Mouse (Mus musculus) common myeloid progenitor, adult 5-6 weeks (primary cell): ENCODE data around the gene Slc5a4b. TPM values are rescaled to one million over a fixed set of nuclear protein-coding genes. Genes with fewer than 3 reads are reported as not detected.

Source experiments
- ATAC-seq: replicated peaks from 2 replicates; pipeline ENCODE4 v1.8.0; 2016; ENCODE audit warnings: low read depth, mild to moderate bottlenecking, moderate TSS enrichment, inconsistent platforms; ENCODE audit not compliant: poor library complexity, severe bottlenecking
- total RNA-seq: library from RNA; stranded (forward); fragments of 200-1000, 187-1606 nt; gene quantifications from 2 replicates; pipeline ENCODE4 v1.2.3, GENCODE M21; 2017

Slc5a4b gene
- total RNA-seq, 1 experiment from 2014 or later = not detected

DNA sequence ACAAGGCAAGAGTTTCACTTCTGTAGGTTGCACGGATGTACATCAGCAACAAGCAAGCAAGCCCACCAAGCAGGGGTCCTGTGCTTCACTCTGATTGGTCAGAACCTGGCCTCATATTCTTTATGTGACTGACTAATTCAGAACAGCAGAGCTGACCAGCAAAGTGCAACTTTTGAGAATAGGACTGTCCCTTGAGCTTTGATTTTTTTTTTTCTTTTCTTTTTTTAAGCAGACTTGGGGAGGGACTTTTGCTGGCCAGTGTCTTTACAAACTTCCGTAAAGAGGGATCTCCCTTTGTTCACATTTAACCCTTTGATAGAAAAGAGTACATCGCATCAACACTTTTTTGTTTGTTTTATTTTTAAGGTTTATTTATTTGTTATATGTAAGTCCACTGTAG, 100.9 kb downstream of the Slc5a4b start:
- ATAC-seq = no peak

Other genes with a start within 250 kb of the Slc5a4b start
- not detected in 2 replicates for gene Derl3, start 217.5 kb downstream of the Slc5a4b start, total RNA-seq
- 76.4 and 88.3 TPM in 2 replicates for gene Smarcb1, start 189.3 kb downstream of the Slc5a4b start, total RNA-seq
- gene Chchd10, start 177.8 kb downstream of the Slc5a4b start, total RNA-seq = 39.6 and 50.1 TPM in 2 replicates
- 1.6 TPM in 1 of 2 replicates, not detected in the other for gene Mmp11, start 174.5 kb downstream of the Slc5a4b start, total RNA-seq
- gene Gm867, start 170.3 kb downstream of the Slc5a4b start, total RNA-seq = not detected in 2 replicates
- gene Vpreb3, start 167.9 kb downstream of the Slc5a4b start, total RNA-seq = not detected in 2 replicates
- gene Gm5134, start 156.4 kb downstream of the Slc5a4b start, total RNA-seq = 0.46 TPM in 1 of 2 replicates, not detected in the other
- 10.1 and 13.1 TPM in 2 replicates for gene Zfp280b, start 78.3 kb downstream of the Slc5a4b start, total RNA-seq
- gene Slc5a4a, start 36.5 kb upstream of the Slc5a4b start, total RNA-seq = not detected in 2 replicates
- 1.5 and 2.1 TPM in 2 replicates for gene Prmt2, start 126.9 kb upstream of the Slc5a4b start, total RNA-seq
- gene S100b, start 142.9 kb upstream of the Slc5a4b start, total RNA-seq = not detected in 2 replicates
- 2.6 and 3.1 TPM in 2 replicates for gene Dip2a, start 234.3 kb upstream of the Slc5a4b start, total RNA-seq